Comparison of ENCODE assay signal across 16 mouse cellular contexts in the genomic region with DNA sequence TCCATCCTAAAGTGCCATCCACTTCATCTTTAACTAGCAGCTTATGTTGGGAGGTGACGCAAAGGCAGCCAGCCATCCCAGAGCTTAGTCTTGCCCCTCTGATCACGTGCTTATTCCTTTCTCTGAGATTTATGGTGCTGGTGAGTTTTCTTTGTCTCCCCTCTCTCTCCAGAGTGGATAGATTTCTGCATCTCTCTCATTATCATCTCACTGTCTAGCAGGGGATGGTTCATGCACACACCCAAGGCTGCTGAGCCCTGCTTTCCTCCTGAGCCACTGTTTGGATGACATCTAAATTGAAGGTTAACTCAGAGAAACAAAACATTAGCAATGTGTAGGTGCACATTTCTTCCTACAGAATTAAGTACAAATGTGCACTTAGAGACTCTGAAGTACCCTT.
"Had no signal": no experiment of that assay in that cellular context is flagged by ENCODE, and none has a peak within 500 bp of the region (broad histone marks: within the 10 kb centered on the region; RNA-seq: fewer than 3 reads in every experiment).

No protein-coding gene starts in this region.

- H3K27ac ChIP-seq: midbrain, embryonic 10.5 days; midbrain, embryonic 12.5 days; neural tube, embryonic 12.5 days; stomach, embryonic 15.5 days; stomach, postnatal 0 days had no signal

- H3K27me3 ChIP-seq: midbrain, embryonic 12.5 days; neural tube, embryonic 12.5 days; stomach, embryonic 15.5 days had no signal

- H3K9ac ChIP-seq: lung, embryonic 14.5 days; midbrain, embryonic 12.5 days; neural tube, embryonic 12.5 days; stomach, embryonic 15.5 days had no signal

- H3K4me3 ChIP-seq: midbrain, embryonic 10.5 days; midbrain, embryonic 12.5 days; myocyte; neural tube, embryonic 12.5 days; stomach, embryonic 15.5 days had no signal

- ATAC-seq: midbrain, embryonic 16.5 days had no signal

- H3K4me1 ChIP-seq: midbrain, embryonic 10.5 days; midbrain, embryonic 12.5 days; neural tube, embryonic 12.5 days; stomach, embryonic 15.5 days had no signal

- H3K9me3 ChIP-seq: midbrain, embryonic 10.5 days; midbrain, embryonic 12.5 days; neural tube, embryonic 12.5 days; stomach, embryonic 15.5 days had no signal

- H3K36me3 ChIP-seq: midbrain, embryonic 10.5 days; midbrain, embryonic 12.5 days; neural tube, embryonic 12.5 days; stomach, embryonic 15.5 days had no signal

- DNase-seq: lung, adult 18-20 months; lung, embryonic 14.5 days; lung, postnatal 10 days; lung, postnatal 4 days; midbrain, embryonic 14.5 days; right cerebral cortex, postnatal 14 days; thymus, adult 2 months; thymus, postnatal 25 days; thymus, postnatal 4 days had no signal

- H3K4me2 ChIP-seq: lung, embryonic 14.5 days; midbrain, embryonic 12.5 days; neural tube, embryonic 12.5 days; stomach, embryonic 15.5 days had no signal
